Mouse (Mus musculus) thymus, adult 2 months (tissue): ENCODE results near the gene Evl.

ENCODE experiments used
- CTCF ChIP-seq: fragments of 200-500 bp; IDR thresholded peaks from 2 replicates; pipeline ENCODE4 v1.5.1; 2012; ENCODE audit warnings: mild to moderate bottlenecking, control low read depth, low read length, moderate library complexity, borderline replicate concordance; ENCODE audit not compliant: control insufficient read depth, poor library complexity, insufficient read depth; ENCODE audit errors: extremely low read depth
- POLR2A ChIP-seq: fragments of 200-500 bp; IDR thresholded peaks from 2 replicates; pipeline ENCODE4 v1.6.1; 2012; ENCODE audit warnings: mild to moderate bottlenecking, low read length, control low read depth, moderate library complexity; ENCODE audit not compliant: control insufficient read depth, poor library complexity, insufficient read depth; ENCODE audit errors: extremely low read depth

DNA sequence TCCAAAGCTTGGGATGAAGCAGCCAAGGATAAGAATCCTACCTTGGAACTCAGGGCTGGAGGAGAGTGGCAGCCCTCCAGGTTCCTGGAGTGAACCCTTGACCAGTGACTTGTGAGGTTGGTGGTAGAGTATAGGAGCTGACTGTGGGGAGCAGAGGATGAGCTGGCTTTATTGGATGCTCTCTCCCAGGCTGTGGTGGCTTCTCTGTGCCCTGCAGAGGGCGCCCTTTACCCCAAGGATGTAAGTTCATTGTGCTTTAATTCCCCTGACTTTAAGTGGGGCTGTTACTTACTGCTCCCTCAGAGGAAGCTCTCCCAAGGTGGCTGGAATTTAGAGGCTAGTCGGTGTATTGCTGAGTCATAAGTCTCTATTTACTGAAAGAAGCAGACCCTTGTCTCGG, 58.6 kb downstream of the Evl start:
- TF ChIP-seq POLR2A (no peak), CTCF (peak; percentile 68; the same call in 1 of the 2 replicates)
